Mouse (Mus musculus): ENCODE data around the gene Entpd1.

The Entpd1 gene

DNA sequence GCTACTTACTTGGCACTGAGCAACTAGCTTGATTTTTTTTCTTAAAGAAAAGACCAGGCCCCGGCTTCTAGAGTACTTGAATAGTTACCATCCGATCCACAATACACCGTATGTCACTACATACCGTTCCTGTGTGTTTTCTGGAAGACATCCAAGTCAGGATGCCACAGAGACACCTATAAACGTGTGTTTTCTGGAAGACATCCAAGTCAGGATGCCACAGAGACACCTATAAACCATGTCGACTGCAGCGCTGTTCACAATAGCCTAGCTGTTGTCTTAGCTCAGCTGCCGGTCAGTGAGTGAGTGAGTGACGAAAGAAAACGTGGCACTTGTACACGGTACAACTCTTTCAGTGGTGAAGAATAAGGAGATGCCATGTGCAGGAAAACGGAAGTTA, 13.8 kb downstream of the Entpd1 start:
- in situ Hi-C loops (cut with MboI, MseI): no loop called here

- in situ Hi-C loops (cut with MboI, MseI): no loop called here
Measured at GRCm38 (mm10) chr19:40628950-40629349, 16.8 kb downstream of the Entpd1 start.

GRCm38 (mm10) chr19:40630096-40630495, 17.9 kb downstream of the Entpd1 start:
- in situ Hi-C loops (cut with MboI, MseI): no loop called here

GRCm38 (mm10) chr19:40630606-40631005, 18.4 kb downstream of the Entpd1 start:
- in situ Hi-C loops (cut with MboI, MseI): no loop called here

DNA sequence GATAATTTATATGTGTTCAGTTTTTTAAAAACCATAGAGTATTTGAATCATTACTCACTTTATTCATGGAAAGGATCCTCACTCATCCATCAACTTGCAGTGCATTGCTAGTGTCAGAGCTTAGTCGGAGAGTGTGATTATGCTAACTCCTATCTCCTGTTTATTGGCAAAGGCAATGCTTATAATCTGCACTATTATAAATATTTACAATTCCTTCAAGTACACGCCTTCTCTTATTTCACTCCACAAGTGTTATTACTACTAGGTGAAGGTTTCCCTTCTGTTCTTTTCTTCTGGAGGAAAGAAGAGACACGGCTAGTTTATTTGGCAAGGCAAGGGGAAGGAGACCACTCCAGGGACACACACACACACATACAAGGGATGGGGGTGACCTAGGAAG, 20.0 kb downstream of the Entpd1 start:
- in situ Hi-C loops (cut with MboI, MseI): no loop called here

DNA sequence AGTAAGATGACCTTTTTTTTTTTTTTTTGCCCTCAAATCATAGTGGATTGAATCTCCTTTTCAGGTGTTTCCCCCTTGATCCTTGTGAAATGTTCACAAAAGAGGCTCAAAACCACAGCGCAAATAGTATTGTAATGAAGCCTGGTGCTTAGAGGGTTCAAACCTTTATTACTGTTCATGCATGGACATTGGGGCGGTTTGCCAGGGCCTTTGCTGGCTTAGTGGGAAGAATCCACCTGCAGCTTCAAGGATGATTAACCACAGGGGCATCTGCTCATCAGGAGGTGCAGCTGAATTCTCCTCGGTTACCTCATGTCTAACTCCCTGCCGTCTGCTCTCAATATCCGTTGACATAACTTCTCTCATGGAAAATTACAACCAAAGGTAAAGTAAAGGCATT, 20.5 kb downstream of the Entpd1 start:
- in situ Hi-C loops (cut with MboI, MseI): no loop called here

GRCm38 (mm10) chr19:40633144-40633543, 21.0 kb downstream of the Entpd1 start:
- in situ Hi-C loops (cut with MboI, MseI): no loop called here

- in situ Hi-C loops (cut with MboI, MseI): no loop called here
Measured at GRCm38 (mm10) chr19:40637091-40637490, 24.9 kb downstream of the Entpd1 start.

GRCm38 (mm10) chr19:40637601-40638000, 25.4 kb downstream of the Entpd1 start:
- in situ Hi-C loops (cut with MboI, MseI): no loop called here

DNA sequence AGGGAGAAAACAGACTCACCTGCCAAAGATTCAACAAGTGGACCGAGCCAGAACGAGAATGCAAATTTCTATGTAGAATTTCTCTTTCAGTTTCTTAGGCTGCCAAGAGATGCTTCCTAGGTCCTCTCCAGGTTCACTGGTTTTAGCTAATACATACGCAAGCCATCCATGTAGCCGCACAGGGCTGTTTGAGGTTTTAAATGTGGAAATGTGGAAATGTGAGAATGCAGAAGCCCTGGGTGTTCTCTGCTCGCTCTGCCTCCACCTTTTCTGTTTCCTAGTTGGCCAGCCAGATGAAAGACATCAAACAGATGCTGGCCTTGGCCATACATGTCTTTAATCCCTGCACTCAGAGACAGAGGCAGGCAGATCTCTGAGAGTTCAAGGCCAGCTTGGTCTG, 26.4 kb downstream of the Entpd1 start:
- in situ Hi-C loops (cut with MboI, MseI): no loop called here

DNA sequence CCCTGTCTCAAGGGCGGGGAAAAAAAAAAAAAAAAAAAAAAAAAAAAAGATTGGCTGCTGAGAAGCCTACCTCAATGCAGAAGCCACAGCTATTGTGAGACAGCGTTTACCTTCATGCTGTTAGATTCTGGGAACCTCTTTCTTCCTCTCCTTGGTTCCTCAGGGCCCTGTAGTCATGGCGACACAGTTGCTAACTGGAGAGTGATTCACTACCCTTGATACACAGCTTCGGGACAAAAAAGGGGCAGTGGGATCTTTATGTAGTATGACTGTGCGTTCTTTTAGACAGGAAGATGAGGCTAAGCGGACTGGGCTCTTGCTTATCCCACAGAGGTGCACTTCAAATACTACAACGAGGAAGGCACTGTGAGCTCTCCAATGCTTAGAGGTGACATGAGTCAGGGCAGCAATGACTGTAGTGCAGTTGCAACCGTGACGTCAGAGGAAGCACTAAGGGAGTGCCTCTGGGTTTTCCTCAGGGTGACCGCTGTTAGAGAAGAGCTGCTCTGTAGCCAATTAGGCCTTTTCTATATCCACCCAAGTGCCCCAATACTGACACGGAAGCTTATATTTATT, 27.7 kb downstream of the Entpd1 start:
- in situ Hi-C loops (cut with MboI, MseI): no loop called here

- in situ Hi-C loops (cut with MboI, MseI): no loop called here
Measured at GRCm38 (mm10) chr19:40640799-40641198, 28.6 kb downstream of the Entpd1 start.

DNA sequence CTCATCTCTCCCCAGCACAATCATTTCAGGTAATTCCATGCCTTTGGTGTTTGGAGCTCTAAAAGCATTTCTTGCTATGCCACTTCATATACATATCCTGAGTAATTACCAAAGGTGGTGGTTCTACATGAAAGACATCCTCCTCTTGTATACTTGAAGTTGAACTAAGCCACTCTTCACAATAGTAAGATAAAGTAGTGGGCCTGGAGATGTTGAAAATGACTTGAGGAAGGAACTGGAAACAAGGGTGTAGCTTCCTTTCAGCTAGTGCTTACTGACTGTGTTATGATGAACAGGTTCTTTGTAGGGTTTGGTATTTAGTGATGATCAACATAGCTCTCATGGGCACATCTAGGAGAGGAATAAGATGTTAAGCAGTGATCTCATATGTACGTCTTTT, 31.7 kb downstream of the Entpd1 start:
- in situ Hi-C loops (cut with MboI, MseI): no loop called here

DNA sequence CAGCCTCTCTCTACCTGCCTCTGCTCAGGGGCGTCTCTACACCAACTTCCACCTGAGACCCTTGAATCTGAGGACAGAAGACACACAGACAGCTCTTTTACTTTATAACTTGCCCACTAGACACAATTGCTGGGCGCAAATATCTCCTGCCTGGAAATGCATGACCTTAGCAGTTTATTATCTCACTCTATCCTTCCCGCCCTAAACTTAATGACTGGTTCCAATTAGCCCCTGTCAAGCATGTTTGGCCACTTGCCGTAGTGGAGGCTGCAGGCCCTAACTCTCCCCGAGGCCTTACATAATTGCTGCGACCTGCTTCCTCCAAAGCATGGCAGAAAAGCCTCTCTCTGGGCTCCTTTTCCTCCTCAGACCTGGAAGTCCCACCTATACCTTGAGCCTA, 34.2 kb downstream of the Entpd1 start:
- in situ Hi-C loops (cut with MboI, MseI): no loop called here

GRCm38 (mm10) chr19:40647319-40648158, 35.4 kb downstream of the Entpd1 start:
- in situ Hi-C loops (cut with MboI, MseI): no loop called here

DNA sequence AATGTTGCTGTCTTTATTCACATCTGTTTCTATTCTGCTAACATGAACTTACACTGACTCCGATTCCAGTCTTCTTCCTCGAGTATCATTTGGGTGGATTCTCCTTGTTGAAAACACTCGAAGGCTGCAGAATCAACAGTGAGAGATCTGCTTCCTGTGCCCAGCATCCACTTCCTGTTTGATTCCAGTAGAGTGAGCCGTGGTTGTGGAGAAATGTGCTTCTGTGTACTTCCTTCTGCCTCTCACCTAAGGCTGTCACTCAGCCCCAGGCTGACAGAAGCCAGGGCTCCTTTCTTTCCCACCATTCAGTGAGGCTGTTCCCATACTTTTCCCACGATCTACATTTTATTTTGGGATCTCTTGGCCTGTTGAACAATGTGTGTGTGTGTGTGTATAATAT, 37.9 kb downstream of the Entpd1 start:
- in situ Hi-C loops (cut with MboI, MseI): no loop called here

- in situ Hi-C loops (cut with MboI, MseI): no loop called here
Measured at GRCm38 (mm10) chr19:40656207-40656606, 44.0 kb downstream of the Entpd1 start.

GRCm38 (mm10) chr19:40658281-40658680, 46.1 kb downstream of the Entpd1 start:
- in situ Hi-C loops (cut with MboI, MseI): no loop called here

DNA sequence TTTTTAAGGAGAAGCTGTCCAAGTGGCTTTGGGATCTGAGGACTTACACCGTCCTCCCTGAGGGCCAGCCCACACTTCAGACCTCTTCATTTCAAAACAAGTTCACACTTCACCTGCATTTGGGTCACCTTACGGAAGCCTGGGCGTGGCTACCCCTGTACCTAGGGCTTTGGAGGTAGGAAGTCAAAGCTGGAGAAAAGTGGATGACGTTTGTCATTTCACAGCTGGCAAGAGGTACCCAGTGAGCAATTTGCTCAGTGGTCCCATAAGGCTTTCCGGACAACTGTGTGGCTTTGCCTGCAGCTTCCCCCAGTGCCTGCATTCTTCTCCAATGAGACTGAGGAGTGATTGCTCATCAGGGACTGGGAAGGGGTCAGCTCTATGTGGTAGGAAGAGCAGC, 46.8 kb downstream of the Entpd1 start:
- in situ Hi-C loops (cut with MboI, MseI): no loop called here

DNA sequence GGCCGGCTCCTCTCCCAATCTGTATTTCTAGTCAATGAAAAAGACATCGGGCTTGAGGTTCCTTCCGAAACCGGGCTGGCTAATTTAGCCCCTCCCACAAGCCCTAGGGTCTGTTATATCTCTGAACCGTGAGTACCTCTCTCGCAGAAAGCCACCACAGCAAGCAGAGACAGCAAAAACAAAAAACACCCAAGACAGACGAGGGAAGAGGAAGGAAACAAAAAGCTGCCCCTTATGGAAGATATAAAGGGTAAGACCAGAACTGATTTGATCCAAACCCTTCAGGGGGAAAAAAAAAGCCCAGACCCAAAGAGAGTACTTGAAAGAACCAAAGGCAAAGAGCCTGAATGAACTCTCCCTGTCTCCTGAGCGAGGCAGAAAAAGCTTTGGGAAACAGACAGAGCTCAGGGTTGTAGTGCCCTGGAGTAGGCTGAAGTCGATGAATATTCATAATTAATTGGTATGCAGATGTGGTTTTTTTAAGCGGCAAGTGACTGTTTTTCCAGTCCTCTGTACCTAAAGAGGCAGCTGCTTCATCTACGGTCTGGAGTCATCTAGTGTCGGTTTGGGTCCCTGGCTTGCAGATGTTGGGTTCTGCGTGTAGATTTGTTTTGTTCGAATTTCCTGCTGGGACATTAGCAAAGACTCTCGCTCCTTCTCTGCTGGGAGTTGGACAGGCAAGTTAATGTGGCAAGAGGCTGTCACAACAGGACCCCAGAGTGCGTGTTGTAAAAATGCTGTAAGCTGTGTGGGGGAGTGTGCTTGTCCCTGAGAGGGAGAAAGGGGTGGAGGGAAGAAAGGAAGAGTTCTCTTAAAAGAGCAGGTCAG, 47.7 kb downstream of the Entpd1 start:
- in situ Hi-C loops (cut with MboI, MseI): no loop called here

DNA sequence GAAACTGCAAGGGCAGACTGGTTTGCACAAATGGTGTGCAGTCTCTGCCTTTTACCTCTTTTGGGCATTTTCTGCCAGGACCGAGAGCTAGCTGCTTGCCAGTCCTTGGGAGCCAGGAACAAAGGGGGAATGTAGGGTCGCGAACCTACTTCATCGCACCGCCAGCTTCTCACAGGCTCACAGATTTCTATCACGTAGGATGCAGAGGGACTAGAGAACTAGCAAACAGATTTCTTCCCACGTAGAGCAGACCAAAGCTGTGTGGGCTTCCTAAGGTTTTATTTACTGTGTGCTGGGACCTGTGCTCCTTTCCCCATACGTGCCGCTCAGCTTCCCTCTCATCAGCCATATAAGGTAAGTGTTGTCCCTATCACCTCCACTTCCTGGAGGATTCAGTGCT, 48.3 kb downstream of the Entpd1 start:
- in situ Hi-C loops (cut with MboI, MseI): no loop called here

DNA sequence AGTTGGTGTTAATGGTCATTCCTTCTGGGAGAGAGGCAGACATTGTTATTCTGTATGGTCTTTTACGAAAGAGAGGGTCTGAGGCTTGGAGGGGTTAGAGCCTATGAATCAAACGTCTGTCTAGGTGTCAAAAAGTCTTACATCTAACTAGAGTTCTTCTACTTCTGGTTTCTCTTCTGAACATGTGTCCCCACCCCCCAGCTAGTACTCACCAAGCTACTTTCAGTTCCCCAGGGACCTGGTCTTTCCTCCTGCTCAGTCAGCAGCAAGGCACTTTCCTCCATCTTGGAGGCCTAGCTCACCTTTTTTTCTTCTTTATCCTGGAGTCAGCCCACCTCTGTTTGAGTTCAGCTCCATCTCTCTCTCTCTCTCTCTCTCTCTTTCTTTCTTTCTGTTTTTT, 48.9 kb downstream of the Entpd1 start:
- in situ Hi-C loops (cut with MboI, MseI): no loop called here

- in situ Hi-C loops (cut with MboI, MseI): no loop called here
Measured at GRCm38 (mm10) chr19:40661874-40662273, 49.7 kb downstream of the Entpd1 start.
